Mouse (Mus musculus) liver, adult 2 months (tissue): Measurements from ENCODE around the gene Fam168b.

ENCODE experiments used
- CTCF ChIP-seq: fragments of 200-500 bp; IDR thresholded peaks from 2 replicates; pipeline ENCODE4 v1.5.1; 2011; ENCODE audit warnings: low read depth, low read length, control low read depth
- POLR2A ChIP-seq: fragments of 200-500 bp; IDR thresholded peaks from 2 replicates; pipeline ENCODE4 v1.6.1; 2011; ENCODE audit warnings: low read length, control low read depth; ENCODE audit not compliant: insufficient read depth; ENCODE audit errors: extremely low read depth

GRCm38 (mm10) chr1:34802290-34802642 is 40.6 kb downstream of the Fam168b start:
- TF ChIP-seq CTCF, result no peak
- no peak for TF ChIP-seq POLR2A
